Mouse (Mus musculus): ENCODE data around the gene 1810009A15Rik. TPM values are rescaled to one million over a fixed set of nuclear protein-coding genes. Genes with fewer than 3 reads are reported as not detected.

1810009A15Rik gene
- polyA plus RNA-seq, 1 experiment from 2014 or later, result 114 TPM

- Histone ChIP-seq H3K36me3 (peaks cover 49% of the 10 kb centered on the region), H3K4me1 (replicated peaks) (peaks cover 32% of the 10 kb centered on the region), H3K27me3 (no peaks in the 10 kb centered on the region), H3K9me3 (no peaks in the 10 kb centered on the region), H3K27ac (peak within 1 kb of the TSS; percentile 88), H3K9ac (replicated peaks) (peak within 1 kb of the TSS; percentile 86), H3K4me3 (replicated peaks) (peak within 1 kb of the TSS; percentile 65), H3K4me2 (peak within 1 kb of the TSS; percentile 80)
- ATAC-seq (ENCODE audit: insufficient number of reproducible peaks, insufficient read depth, low FRiP score, low TSS enrichment, low read depth), result peak; percentile 98
- WGBS, result under 1% methylated on average over 53 of the region's 53 CpGs
Measured at GRCm38 (mm10) chr19:8897865-8898495, 9.3 kb downstream of the 1810009A15Rik start, which contains the start of gene Ganab. Ganab (plus strand) TSS chr19:8898071.

GRCm38 (mm10) chr19:8898576-8898975 is 9.9 kb downstream of the 1810009A15Rik start:
- Histone ChIP-seq H3K36me3 (peaks cover 55% of the 10 kb centered on the region), H3K4me2 (peak overlapping the region; percentile 80), H3K27ac (peak overlapping the region; percentile 87), H3K27me3 (no peaks in the 10 kb centered on the region), H3K4me1 (replicated peaks) (peaks cover 31% of the 10 kb centered on the region), H3K9me3 (no peaks in the 10 kb centered on the region), H3K9ac (replicated peaks) (peak overlapping the region; percentile 86), H3K4me3 (replicated peaks) (peak overlapping the region; percentile 65)
- no peak for ATAC-seq (ENCODE audit: insufficient number of reproducible peaks, insufficient read depth, low FRiP score, low TSS enrichment, low read depth)
- WGBS, result 11% methylated on average over 13 of the region's 13 CpGs

- Histone ChIP-seq H3K9me3 (no peaks in the 10 kb centered on the region), H3K4me2 (peak overlapping the region; percentile 80), H3K27ac (no peak overlapping the region), H3K27me3 (no peaks in the 10 kb centered on the region), H3K9ac (replicated peaks) (peak overlapping the region; percentile 86), H3K36me3 (peaks cover 59% of the 10 kb centered on the region), H3K4me3 (replicated peaks) (peak overlapping the region; percentile 65), H3K4me1 (replicated peaks) (peaks cover 27% of the 10 kb centered on the region)
- no peak for ATAC-seq (ENCODE audit: insufficient number of reproducible peaks, insufficient read depth, low FRiP score, low TSS enrichment, low read depth)
- 55% methylated on average over 3 of the region's 3 CpGs for whole genome bisulfite sequencing
Measured at GRCm38 (mm10) chr19:8899079-8899478, 10.4 kb downstream of the 1810009A15Rik start.

GRCm38 (mm10) chr19:8903412-8903811 is 14.8 kb downstream of the 1810009A15Rik start:
- no peaks in the 10 kb centered on the region for H3K9me3 ChIP-seq
- no peak overlapping the region for H3K9ac ChIP-seq (replicated peaks)
- H3K36me3 ChIP-seq, result peaks cover 71% of the 10 kb centered on the region
- ATAC-seq (ENCODE audit: insufficient number of reproducible peaks, insufficient read depth, low FRiP score, low TSS enrichment, low read depth), result no peak
- WGBS, result 94% methylated on average over 5 of the region's 5 CpGs
- no peaks in the 10 kb centered on the region for H3K27me3 ChIP-seq
- peaks cover 9% of the 10 kb centered on the region for H3K4me1 ChIP-seq (replicated peaks)
- no peak overlapping the region for H3K27ac ChIP-seq
- no peak overlapping the region for H3K4me2 ChIP-seq
- no peak overlapping the region for H3K4me3 ChIP-seq (replicated peaks)

- H3K36me3 ChIP-seq, result peaks cover 97% of the 10 kb centered on the region
- H3K4me2 ChIP-seq, result no peak overlapping the region
- no peaks in the 10 kb centered on the region for H3K27me3 ChIP-seq
- no peak overlapping the region for H3K27ac ChIP-seq
- no peak overlapping the region for H3K4me3 ChIP-seq (replicated peaks)
- no peaks in the 10 kb centered on the region for H3K4me1 ChIP-seq (replicated peaks)
- no peak for ATAC-seq (ENCODE audit: insufficient number of reproducible peaks, insufficient read depth, low FRiP score, low TSS enrichment, low read depth)
- H3K9me3 ChIP-seq, result no peaks in the 10 kb centered on the region
- no peak overlapping the region for H3K9ac ChIP-seq (replicated peaks)
- 87% methylated on average over 6 of the region's 6 CpGs for WGBS
Measured at GRCm38 (mm10) chr19:8908531-8908930, 19.9 kb downstream of the 1810009A15Rik start.

- ATAC-seq (ENCODE audit: insufficient number of reproducible peaks, insufficient read depth, low FRiP score, low TSS enrichment, low read depth), result no peak
Measured at GRCm38 (mm10) chr19:8911810-8912209, 23.2 kb downstream of the 1810009A15Rik start.

GRCm38 (mm10) chr19:8914212-8914611 is 25.6 kb downstream of the 1810009A15Rik start:
- WGBS, result 91% methylated on average over 3 of the region's 3 CpGs
- Histone ChIP-seq H3K27ac (no peak overlapping the region), H3K9ac (replicated peaks) (no peak overlapping the region), H3K4me1 (replicated peaks) (no peaks in the 10 kb centered on the region), H3K4me3 (replicated peaks) (no peak overlapping the region), H3K9me3 (no peaks in the 10 kb centered on the region), H3K27me3 (no peaks in the 10 kb centered on the region), H3K4me2 (no peak overlapping the region), H3K36me3 (peaks cover 80% of the 10 kb centered on the region)
- ATAC-seq (ENCODE audit: insufficient number of reproducible peaks, insufficient read depth, low FRiP score, low TSS enrichment, low read depth), result no peak

More at GRCm38 (mm10) chr19:8911810-8912209, 23.2 kb downstream of the 1810009A15Rik start:
- H3K27ac ChIP-seq, result no peak overlapping the region
- no peak overlapping the region for H3K4me3 ChIP-seq (replicated peaks)
- H3K9ac ChIP-seq (replicated peaks), result no peak overlapping the region
- no peaks in the 10 kb centered on the region for H3K27me3 ChIP-seq
- H3K4me1 ChIP-seq (replicated peaks), result no peaks in the 10 kb centered on the region
- peaks cover 100% of the 10 kb centered on the region for H3K36me3 ChIP-seq
- H3K9me3 ChIP-seq, result no peaks in the 10 kb centered on the region
- H3K4me2 ChIP-seq, result no peak overlapping the region
- 91% methylated on average over 5 of the region's 5 CpGs for WGBS

- Histone ChIP-seq H3K4me2 (no peak overlapping the region), H3K27me3 (no peaks in the 10 kb centered on the region), H3K4me3 (replicated peaks) (no peak overlapping the region), H3K27ac (no peak overlapping the region), H3K9me3 (no peaks in the 10 kb centered on the region), H3K36me3 (peaks cover 50% of the 10 kb centered on the region), H3K4me1 (replicated peaks) (peaks cover 15% of the 10 kb centered on the region), H3K9ac (replicated peaks) (no peak overlapping the region)
- no peak for ATAC-seq (ENCODE audit: insufficient number of reproducible peaks, insufficient read depth, low FRiP score, low TSS enrichment, low read depth)
- 95% methylated on average over 3 of the region's 3 CpGs for WGBS
Measured at GRCm38 (mm10) chr19:8919000-8919399, 30.3 kb downstream of the 1810009A15Rik start.

GRCm38 (mm10) chr19:8919684-8920072 is 31.0 kb downstream of the 1810009A15Rik start:
- no peaks in the 10 kb centered on the region for H3K27me3 ChIP-seq
- peaks cover 15% of the 10 kb centered on the region for H3K4me1 ChIP-seq (replicated peaks)
- H3K9me3 ChIP-seq, result no peaks in the 10 kb centered on the region
- peak overlapping the region; percentile 84 for H3K4me3 ChIP-seq (replicated peaks)
- H3K9ac ChIP-seq (replicated peaks), result 0 out of 2 replicates have a peak overlapping the region, but pooled peaks have one; percentile 75
- 72% methylated on average over 6 of the region's 6 CpGs for WGBS
- ATAC-seq (ENCODE audit: insufficient number of reproducible peaks, insufficient read depth, low FRiP score, low TSS enrichment, low read depth), result no peak
- peaks cover 43% of the 10 kb centered on the region for H3K36me3 ChIP-seq
- H3K4me2 ChIP-seq, result peak overlapping the region; percentile 82
- H3K27ac ChIP-seq, result peak overlapping the region; percentile 90

GRCm38 (mm10) chr19:8920073-8920736 is 31.6 kb downstream of the 1810009A15Rik start, which contains the start of gene B3gat3:
B3gat3 (plus strand) TSS chr19:8920374.
- H3K4me3 ChIP-seq (replicated peaks), result peak within 1 kb of the TSS; percentile 84
- WGBS, result 3% methylated on average over 42 of the region's 50 CpGs

GRCm38 (mm10) chr19:8920836-8921291 is 32.2 kb downstream of the 1810009A15Rik start:
- H3K27me3 ChIP-seq, result no peaks in the 10 kb centered on the region
- peak overlapping the region; percentile 84 for H3K4me3 ChIP-seq (replicated peaks)
- peak overlapping the region; percentile 90 for H3K27ac ChIP-seq
- H3K4me2 ChIP-seq, result peak overlapping the region; percentile 82
- peaks cover 15% of the 10 kb centered on the region for H3K4me1 ChIP-seq (replicated peaks)
- ATAC-seq (ENCODE audit: insufficient number of reproducible peaks, insufficient read depth, low FRiP score, low TSS enrichment, low read depth), result no peak
- WGBS, result 1% methylated on average over 6 of the region's 6 CpGs
- peaks cover 39% of the 10 kb centered on the region for H3K36me3 ChIP-seq
- no peaks in the 10 kb centered on the region for H3K9me3 ChIP-seq
- H3K9ac ChIP-seq (replicated peaks), result peak overlapping the region; percentile 75

More at GRCm38 (mm10) chr19:8920073-8920736, 31.6 kb downstream of the 1810009A15Rik start, which contains the start of gene B3gat3:
- Histone ChIP-seq H3K9me3 (no peaks in the 10 kb centered on the region), H3K27ac (peak within 1 kb of the TSS; percentile 90), H3K4me1 (replicated peaks) (peaks cover 15% of the 10 kb centered on the region), H3K9ac (replicated peaks) (peak within 1 kb of the TSS; percentile 75), H3K27me3 (no peaks in the 10 kb centered on the region), H3K4me2 (peak within 1 kb of the TSS; percentile 82), H3K36me3 (peaks cover 39% of the 10 kb centered on the region)
- ATAC-seq (ENCODE audit: insufficient number of reproducible peaks, insufficient read depth, low FRiP score, low TSS enrichment, low read depth), result peak; percentile 93

All from limb, embryonic 12.5 days (tissue).